Mouse (Mus musculus): Measurements from ENCODE around the gene Ranbp9. TPM values are rescaled to one million over a fixed set of nuclear protein-coding genes. Genes with fewer than 3 reads are reported as not detected.

The Ranbp9 gene
- polyA plus RNA-seq, 1 experiment from 2014 or later = 8.0 TPM

Other genes starting within 250 kb of the Ranbp9 start
- gene Gfod1, start 177.1 kb downstream of the Ranbp9 start, polyA plus RNA-seq (2015; fragmentation: Nextera tagmentation; extraction: Ambion mirVana) = 0.20 and 0.33 TPM in 2 replicates
- 15.8 and 18.2 TPM in 2 replicates for gene Sirt5, start 115.8 kb downstream of the Ranbp9 start, polyA plus RNA-seq (2015; fragmentation: Nextera tagmentation; extraction: Ambion mirVana)
- gene Nol7, start 82.9 kb downstream of the Ranbp9 start, polyA plus RNA-seq (2015; fragmentation: Nextera tagmentation; extraction: Ambion mirVana) = 141 and 150 TPM in 2 replicates
- 11.0 TPM in 2 replicates for gene Mcur1, start 78.9 kb upstream of the Ranbp9 start, polyA plus RNA-seq (2015; fragmentation: Nextera tagmentation; extraction: Ambion mirVana)
- gene Rnf182, start 134.4 kb upstream of the Ranbp9 start, polyA plus RNA-seq (2015; fragmentation: Nextera tagmentation; extraction: Ambion mirVana) = 1.9 and 2.4 TPM in 2 replicates

All from intestine, embryonic 15.5 days (tissue).